Mouse (Mus musculus) hindbrain, embryonic 12.5 days (tissue): ENCODE results near the gene Gm28551. TPM values are rescaled to one million over a fixed set of nuclear protein-coding genes. Genes with fewer than 3 reads are reported as not detected.

ENCODE experiments used
- ATAC-seq: fragments of 200-750 bp; cut with Nextera tagmentation; 2 replicates; pipeline ENCODE4 v1.8.0; 2017; ENCODE audit warnings: moderate TSS enrichment; ENCODE audit not compliant: low FRiP score
- H3K27ac ChIP-seq: fragments of 300-500 bp; sonication (generic); 2 replicates; pipeline ENCODE4 v1.5.1; 2016; ENCODE audit warnings: mild to moderate bottlenecking
- H3K27me3 ChIP-seq: fragments of 300-500 bp; sonication (generic); 2 replicates; pipeline ENCODE4 v1.6.1; 2016; ENCODE audit warnings: mild to moderate bottlenecking
- H3K36me3 ChIP-seq: fragments of 300-500 bp; sonication (generic); 2 replicates; pipeline ENCODE4 v1.6.1; 2016; ENCODE audit warnings: mild to moderate bottlenecking
- H3K4me1 ChIP-seq: fragments of 300-500 bp; sonication (generic); 2 replicates; pipeline ENCODE4 v1.6.1; 2016
- H3K4me2 ChIP-seq: fragments of 300-500 bp; sonication (generic); replicated peaks from 2 replicates; pipeline ENCODE4 v1.6.1; 2016; ENCODE audit warnings: mild to moderate bottlenecking
- H3K4me3 ChIP-seq: fragments of 300-500 bp; sonication (generic); 2 replicates; pipeline ENCODE4 v1.5.1; 2016; ENCODE audit warnings: mild to moderate bottlenecking
- H3K9ac ChIP-seq: fragments of 300-500 bp; sonication (generic); 2 replicates; pipeline ENCODE4 v1.6.1; 2016; ENCODE audit warnings: mild to moderate bottlenecking, moderate library complexity
- H3K9me3 ChIP-seq: fragments of 300-500 bp; sonication (generic); replicated peaks from 2 replicates; pipeline ENCODE4 v1.6.1; 2016; ENCODE audit warnings: mild to moderate bottlenecking
- WGBS: fragments of 180-500 bp; shearing (Covaris S2); methylation state at CpG from one replicate; pipeline ENCODE4 v1.1.7; 2016; 5-methylcytosine and 5-hydroxymethylcytosine counted together
- polyA plus RNA-seq: library from polyadenylated mRNA; unstranded; fragments of >200 nt; fragmentation: Nextera tagmentation; extraction: Ambion mirVana; gene quantifications from 2 replicates; pipeline ENCODE4 v1.2.1, GENCODE M21; 2016

Gene Gm28551
- polyA plus RNA-seq, 1 experiment from 2014 or later = 2.1 TPM

DNA sequence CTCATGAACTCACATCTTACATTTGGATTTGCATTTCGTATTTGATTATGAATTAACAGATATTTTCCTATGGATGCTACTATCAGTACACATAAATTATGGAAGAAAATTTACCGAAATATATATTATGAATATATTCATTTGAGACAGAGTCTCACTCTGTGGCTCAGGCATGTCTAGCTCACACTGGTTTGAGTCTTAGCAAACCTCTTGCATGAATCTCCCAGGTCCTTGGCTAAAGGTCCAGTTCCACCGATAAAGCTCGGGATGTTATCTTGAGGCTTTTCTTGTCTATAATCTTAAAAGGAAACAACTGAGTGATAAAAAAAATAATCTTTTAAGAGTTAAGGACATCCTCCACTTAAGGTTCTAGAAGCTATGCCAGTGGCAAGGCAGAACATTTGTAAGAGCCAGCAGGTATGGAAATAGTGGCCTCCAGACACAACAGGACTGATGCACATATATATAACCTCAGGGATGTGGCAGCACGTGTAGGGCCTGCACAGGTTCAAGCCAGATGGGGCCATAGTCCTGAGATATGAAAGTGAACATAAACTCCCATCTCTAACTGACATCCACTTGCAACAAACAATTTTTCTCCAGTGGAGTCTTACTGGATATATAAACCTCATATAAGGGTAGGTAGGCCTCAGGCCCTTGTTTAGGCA is 27.5 kb downstream of the Gm28551 start:
- WGBS = 92% methylated on average over 5 of the region's 5 CpGs
- no peak for ATAC-seq

DNA sequence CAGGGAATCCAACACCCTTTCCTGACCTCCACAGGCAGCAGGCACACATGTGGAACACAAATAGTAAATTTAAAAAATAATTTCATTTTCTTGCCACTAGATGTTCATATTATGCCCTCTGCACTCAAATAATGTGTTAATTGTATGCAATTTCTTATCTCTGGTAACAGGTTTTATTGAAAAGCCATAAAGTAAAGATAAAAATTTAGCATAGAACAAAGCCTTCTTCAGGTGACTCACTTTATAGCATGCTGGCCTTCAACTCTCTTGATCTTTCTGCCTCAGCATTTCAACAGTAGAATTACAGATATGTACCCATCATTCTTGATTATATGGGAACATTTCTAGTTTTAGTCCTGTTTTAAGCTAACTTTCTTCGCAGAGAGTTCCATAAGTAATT is 28.2 kb downstream of the Gm28551 start:
- H3K27ac ChIP-seq = no peak overlapping the region
- H3K9ac ChIP-seq = no peak overlapping the region
- peaks cover 4% of the 10 kb centered on the region; the same call in 1 of the 2 replicates for H3K36me3 ChIP-seq
- WGBS = 100% methylated on average over 1 of the region's 1 CpGs
- no peak for ATAC-seq
- no peak overlapping the region for H3K4me2 ChIP-seq
- H3K9me3 ChIP-seq = no peaks in the 10 kb centered on the region
- no peak overlapping the region for H3K4me3 ChIP-seq
- no peaks in the 10 kb centered on the region for H3K27me3 ChIP-seq
- no peaks in the 10 kb centered on the region for H3K4me1 ChIP-seq

More for the DNA sequence above, 27.5 kb downstream of the Gm28551 start:
- Histone ChIP-seq H3K27me3 (no peaks in the 10 kb centered on the region), H3K9ac (no peak overlapping the region), H3K4me1 (no peaks in the 10 kb centered on the region), H3K4me3 (no peak overlapping the region), H3K4me2 (no peak overlapping the region), H3K36me3 (peaks cover 4% of the 10 kb centered on the region; the same call in 1 of the 2 replicates), H3K27ac (no peak overlapping the region), H3K9me3 (no peaks in the 10 kb centered on the region)

DNA sequence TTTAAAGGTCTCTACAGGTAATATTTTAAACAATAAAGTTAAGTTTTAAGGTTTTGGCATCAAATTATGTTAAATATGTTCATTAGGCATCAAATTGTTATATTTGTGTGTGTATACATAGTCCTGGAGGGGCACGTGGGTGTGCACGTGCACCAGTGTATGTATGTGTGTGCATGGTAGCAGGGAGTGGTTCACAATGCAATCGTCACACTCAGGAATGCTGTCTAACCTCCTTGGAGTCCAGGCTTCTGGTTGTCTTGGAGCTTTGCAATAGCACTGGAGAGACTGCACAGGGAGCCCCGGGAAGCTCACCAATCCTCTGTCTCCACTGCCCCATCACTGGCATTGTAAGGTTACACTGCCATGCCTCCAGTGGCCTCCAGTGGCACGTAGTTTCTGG is 29.2 kb downstream of the Gm28551 start:
- no peak for ATAC-seq
- 97% methylated on average over 5 of the region's 5 CpGs for WGBS
- Histone ChIP-seq H3K4me1 (no peaks in the 10 kb centered on the region), H3K9me3 (no peaks in the 10 kb centered on the region), H3K27ac (no peak overlapping the region), H3K4me2 (no peak overlapping the region), H3K9ac (no peak overlapping the region), H3K36me3 (peaks cover 7% of the 10 kb centered on the region; the same call in 1 of the 2 replicates), H3K27me3 (no peaks in the 10 kb centered on the region), H3K4me3 (no peak overlapping the region)

DNA sequence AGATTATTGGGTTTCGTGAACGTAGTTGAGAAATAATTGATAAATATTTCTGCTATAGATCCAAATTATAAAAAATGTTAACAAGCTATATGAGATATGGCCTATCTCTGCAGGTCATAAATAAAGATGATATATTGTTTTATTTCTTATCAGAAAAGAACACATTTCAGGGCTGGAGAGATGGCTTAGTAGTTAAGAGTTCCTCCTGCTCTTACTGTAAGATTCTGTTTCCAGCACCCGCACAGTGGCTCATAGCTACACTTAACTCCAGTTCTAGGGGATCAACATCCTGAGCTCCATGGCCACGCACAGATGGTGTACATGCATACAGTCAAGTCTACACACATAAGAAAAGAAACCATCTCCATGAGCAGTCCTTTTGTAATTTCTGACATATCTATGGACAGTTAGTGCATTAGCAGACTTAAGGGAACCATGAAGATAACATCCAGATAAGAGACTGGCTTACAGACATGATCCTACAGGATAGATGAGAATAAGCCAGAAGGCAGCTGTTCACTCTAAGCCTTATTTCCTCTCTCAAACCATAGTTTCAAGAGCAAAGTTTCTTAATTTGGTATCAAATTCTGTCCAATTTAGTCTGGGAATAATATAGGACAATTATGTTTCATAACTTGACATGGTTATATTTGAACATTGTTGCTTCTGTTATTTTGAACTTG is 30.7 kb downstream of the Gm28551 start:
- H3K27ac ChIP-seq = no peak overlapping the region

DNA sequence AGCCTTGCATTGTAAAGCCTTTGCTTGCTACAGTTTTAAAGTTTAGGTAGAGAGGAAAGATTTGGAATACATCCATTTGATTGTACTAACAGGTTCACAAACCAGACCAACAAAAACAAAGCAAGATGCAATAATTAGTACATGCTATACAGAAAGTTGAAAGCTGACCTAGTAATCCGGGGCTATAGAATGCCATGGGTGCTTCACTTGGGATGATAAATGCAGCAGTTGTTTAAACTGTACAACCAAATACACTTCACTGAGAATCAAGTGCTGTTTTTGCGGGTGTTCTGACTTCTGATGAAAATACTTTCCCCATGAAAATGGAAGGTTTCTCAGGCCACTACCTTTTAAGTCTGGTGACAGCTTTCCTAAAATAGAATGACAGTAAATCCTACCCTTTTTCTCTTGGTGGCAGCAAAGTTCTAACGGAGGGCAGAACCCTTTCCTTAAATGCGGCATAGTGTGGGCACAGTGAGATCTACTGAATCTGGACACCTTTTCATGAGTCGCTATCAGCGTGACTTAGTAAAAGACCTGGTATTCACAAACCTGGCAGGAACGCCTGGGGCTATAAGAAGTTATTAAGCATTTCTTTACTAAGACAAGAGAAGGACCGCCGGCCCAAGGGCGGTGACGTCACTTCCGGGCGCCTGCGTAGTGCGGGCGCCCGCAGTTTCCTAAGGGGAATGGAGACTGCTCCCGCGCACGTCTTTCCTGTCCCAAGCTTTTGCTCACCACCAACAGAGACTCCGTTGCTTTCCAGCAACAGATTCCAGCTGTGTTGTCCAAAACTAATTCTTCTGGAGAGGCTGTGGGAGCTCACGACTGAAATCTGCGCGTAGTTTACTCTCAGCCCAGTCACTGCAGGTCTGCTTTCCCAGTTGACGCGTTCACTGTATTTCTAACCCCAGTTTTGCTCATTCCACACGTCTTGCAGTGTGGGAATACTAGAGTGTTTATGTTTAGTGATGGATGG is 39.2 kb downstream of the Gm28551 start, which contains the start of gene Osgepl1:
Gene Osgepl1, plus strand, starts transcription at position 636 of the 979 bp plus-strand sequence.
- Histone ChIP-seq H3K9me3 (no peaks in the 10 kb centered on the region), H3K4me2 (peak within 1 kb of the TSS; percentile 69), H3K4me1 (no peaks in the 10 kb centered on the region), H3K4me3 (peak within 1 kb of the TSS; percentile 65), H3K36me3 (peaks cover 9% of the 10 kb centered on the region), H3K27ac (peak within 1 kb of the TSS; percentile 88), H3K27me3 (no peaks in the 10 kb centered on the region), H3K9ac (peak within 1 kb of the TSS; percentile 74)
- WGBS = 3% methylated on average over 27 of the region's 27 CpGs
- peak; percentile 99 for ATAC-seq

More for the DNA sequence above, 30.7 kb downstream of the Gm28551 start:
- peaks cover 13% of the 10 kb centered on the region for H3K36me3 ChIP-seq
- no peaks in the 10 kb centered on the region for H3K27me3 ChIP-seq
- ATAC-seq = no peak
- H3K9me3 ChIP-seq = no peaks in the 10 kb centered on the region
- no peak overlapping the region for H3K9ac ChIP-seq
- H3K4me3 ChIP-seq = no peak overlapping the region
- no peak overlapping the region for H3K4me2 ChIP-seq
- no peaks in the 10 kb centered on the region for H3K4me1 ChIP-seq
- 96% methylated on average over 4 of the region's 4 CpGs for WGBS

DNA sequence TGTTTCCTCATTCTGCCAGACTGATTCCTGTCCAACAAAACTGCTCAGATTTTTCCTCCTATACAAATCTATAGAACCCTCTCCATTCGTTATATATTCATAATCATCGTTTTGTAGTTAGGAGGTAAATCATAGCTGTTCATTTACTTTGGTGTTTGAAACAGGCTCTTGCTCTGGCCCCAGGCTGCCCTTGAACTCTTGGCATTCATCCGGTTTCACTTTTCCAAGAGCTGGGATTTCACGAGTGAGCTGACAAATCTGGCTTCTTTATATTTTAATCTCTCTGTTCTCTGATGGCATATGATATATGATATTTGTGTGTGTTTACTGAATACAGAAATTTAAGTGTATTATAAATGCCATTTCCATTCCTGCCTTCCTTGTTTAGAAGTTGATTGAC is 52.0 kb downstream of the Gm28551 start:
- H3K27ac ChIP-seq = no peak overlapping the region
- 88% methylated on average over 4 of the region's 4 CpGs for WGBS
- peaks cover 8% of the 10 kb centered on the region for H3K4me1 ChIP-seq
- no peak overlapping the region for H3K4me3 ChIP-seq
- H3K9me3 ChIP-seq = no peaks in the 10 kb centered on the region
- no peak overlapping the region for H3K4me2 ChIP-seq
- no peak overlapping the region for H3K9ac ChIP-seq
- H3K27me3 ChIP-seq = no peaks in the 10 kb centered on the region
- H3K36me3 ChIP-seq = 0 out of 2 replicates have a peak, but pooled peaks cover 7% of the 10 kb centered on the region
- no peak for ATAC-seq

DNA sequence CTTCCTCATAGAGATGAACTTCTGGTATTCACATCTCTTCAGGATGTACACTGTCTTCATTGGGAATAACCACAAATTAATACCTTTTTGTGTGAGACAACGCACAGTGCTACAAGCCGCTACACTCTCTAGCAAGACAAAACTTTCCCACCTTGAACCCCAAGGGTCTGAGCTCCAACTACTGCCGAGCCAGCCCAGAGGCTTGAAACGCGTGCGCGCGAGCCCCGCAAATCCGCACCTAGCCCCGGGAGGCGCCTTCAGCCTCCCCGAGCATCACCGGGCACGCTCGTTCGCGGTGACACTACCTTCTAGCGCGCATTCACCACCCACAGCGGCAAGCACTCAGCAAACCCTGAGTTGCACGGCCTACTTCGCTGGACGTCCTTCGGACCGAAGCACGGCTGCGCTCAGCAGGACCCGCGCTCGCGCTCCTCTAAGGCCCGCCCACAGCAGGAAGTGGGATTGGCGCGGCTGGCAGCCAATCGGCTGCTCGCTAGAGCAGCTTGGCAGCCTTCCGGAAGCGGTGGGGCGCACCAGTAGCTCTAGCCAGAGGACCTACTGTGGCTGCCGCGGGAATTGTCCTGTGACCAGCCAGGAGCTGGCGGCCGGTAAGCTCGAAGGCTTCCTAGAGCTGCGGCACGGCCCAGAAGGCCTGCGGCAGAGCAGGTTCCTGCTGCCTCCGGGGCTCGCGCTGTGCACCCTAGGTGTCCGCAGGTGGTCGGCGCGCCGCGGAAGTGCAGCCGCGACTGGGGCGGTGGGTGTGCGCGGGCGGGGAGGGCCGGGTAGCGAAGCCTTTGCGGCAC is 55.7 kb downstream of the Gm28551 start, which contains the start of the genes Pms1, Ormdl1 and Gm28778:
Gene Pms1, minus strand, starts transcription at position 438 of the 803 bp plus-strand sequence.
Gene Ormdl1, plus strand, starts transcription at position 515 of the 803 bp plus-strand sequence.
Gene Gm28778, plus strand, starts transcription at position 531 of the 803 bp plus-strand sequence.
- 1% methylated on average over 58 of the region's 66 CpGs for WGBS
- Histone ChIP-seq H3K9ac (peak within 1 kb of the TSS; percentile 79), H3K27ac (peak within 1 kb of the TSS; percentile 86), H3K36me3 (0 out of 2 replicates have a peak, but pooled peaks cover 7% of the 10 kb centered on the region), H3K4me2 (peak within 1 kb of the TSS; percentile 63), H3K9me3 (no peaks in the 10 kb centered on the region), H3K27me3 (no peaks in the 10 kb centered on the region), H3K4me1 (peaks cover 8% of the 10 kb centered on the region), H3K4me3 (peak within 1 kb of the TSS; percentile 84)
- peak; percentile 100 for ATAC-seq

DNA sequence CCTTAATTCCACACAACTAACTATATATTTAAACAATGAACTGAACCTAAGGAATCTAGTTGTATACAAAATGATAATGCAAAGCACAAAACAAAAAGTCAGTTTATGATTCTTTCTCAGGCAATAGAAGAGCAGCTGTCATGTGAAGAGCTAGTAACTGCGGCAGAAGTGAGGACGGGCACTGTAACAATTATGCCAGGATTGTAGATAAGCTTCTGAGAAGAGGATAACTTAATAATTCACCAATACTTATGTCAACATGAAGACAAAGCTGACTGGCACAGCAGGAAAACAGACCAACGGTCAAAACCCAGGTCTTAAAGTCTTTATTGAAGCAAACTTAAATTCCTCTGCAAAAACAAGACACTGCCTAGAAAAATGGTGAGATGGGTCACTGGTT is 61.3 kb downstream of the Gm28551 start:
- no peak overlapping the region for H3K4me3 ChIP-seq
- no peaks in the 10 kb centered on the region for H3K27me3 ChIP-seq
- H3K9ac ChIP-seq = no peak overlapping the region
- WGBS = 92% methylated on average over 3 of the region's 3 CpGs
- no peak overlapping the region for H3K27ac ChIP-seq
- H3K4me1 ChIP-seq = 0 out of 2 replicates have a peak, but pooled peaks cover 3% of the 10 kb centered on the region
- no peaks in the 10 kb centered on the region for H3K9me3 ChIP-seq
- H3K4me2 ChIP-seq = no peak overlapping the region
- ATAC-seq = no peak
- H3K36me3 ChIP-seq = no peaks in the 10 kb centered on the region

Other genes starting within 250 kb of the Gm28551 start
- gene 1700019A02Rik, start 165.0 kb downstream of the Gm28551 start, polyA plus RNA-seq = not detected in 2 replicates
- gene Pms1, start 55.6 kb downstream of the Gm28551 start, polyA plus RNA-seq = 17.6 and 19.1 TPM in 2 replicates
- 60.9 and 65.5 TPM in 2 replicates for gene Ormdl1, start 55.6 kb downstream of the Gm28551 start, polyA plus RNA-seq
- not detected in 2 replicates for gene Gm28778, start 55.6 kb downstream of the Gm28551 start, polyA plus RNA-seq
- 23.5 and 25.9 TPM in 2 replicates for gene Osgepl1, start 39.0 kb downstream of the Gm28551 start, polyA plus RNA-seq
- 9.6 TPM in 1 of 2 replicates, not detected in the other for gene Asdurf, start within 50 bp of the Gm28551 start, polyA plus RNA-seq
- 81.3 and 90.4 TPM in 2 replicates for gene Asnsd1, start 85 bp upstream of the Gm28551 start, polyA plus RNA-seq